Mouse (Mus musculus) liver, embryonic 15.5 days (tissue): ENCODE measurements around the gene Vmn1r2. TPM values are rescaled to one million over a fixed set of nuclear protein-coding genes. Genes with fewer than 3 reads are reported as not detected.
"Not testable (repeated sequence)": the region's sequence is repeated elsewhere in the genome, so short reads cannot be mapped to it uniquely, and the experiment has no call there.

ENCODE experiments used
- ATAC-seq: fragments of 200-750 bp; cut with Nextera tagmentation; 2 replicates; pipeline ENCODE4 v1.8.0; 2017; ENCODE audit warnings: moderate number of reproducible peaks, mild to moderate bottlenecking, moderate library complexity; ENCODE audit not compliant: insufficient read depth
- H3K27ac ChIP-seq: fragments of 300-500 bp; sonication (generic); replicated peaks from 2 replicates; pipeline ENCODE4 v1.5.1; 2015; ENCODE audit warnings: mild to moderate bottlenecking, inconsistent platforms
- H3K27me3 ChIP-seq: fragments of 300-500 bp; sonication (generic); 2 replicates; pipeline ENCODE4 v1.6.1; 2015; ENCODE audit warnings: mild to moderate bottlenecking, inconsistent platforms
- H3K36me3 ChIP-seq: fragments of 300-500 bp; sonication (generic); replicated peaks from 2 replicates; pipeline ENCODE4 v1.6.1; 2015; ENCODE audit warnings: moderate library complexity, mild to moderate bottlenecking, inconsistent platforms
- H3K4me1 ChIP-seq: fragments of 300-500 bp; sonication (generic); replicated peaks from 2 replicates; pipeline ENCODE4 v1.6.1; 2015; ENCODE audit warnings: inconsistent platforms
- H3K4me2 ChIP-seq: fragments of 300-500 bp; sonication (generic); 2 replicates; pipeline ENCODE4 v1.6.1; 2015; ENCODE audit warnings: moderate library complexity, mild to moderate bottlenecking, inconsistent platforms
- H3K4me3 ChIP-seq: fragments of 300-500 bp; sonication (generic); replicated peaks from 2 replicates; pipeline ENCODE4 v1.5.1; 2015; ENCODE audit warnings: mild to moderate bottlenecking, inconsistent platforms
- H3K9ac ChIP-seq: fragments of 300-500 bp; sonication (generic); 2 replicates; pipeline ENCODE4 v1.6.1; 2015; ENCODE audit warnings: moderate library complexity, mild to moderate bottlenecking, inconsistent platforms
- H3K9me3 ChIP-seq: fragments of 300-500 bp; sonication (generic); replicated peaks from 2 replicates; pipeline ENCODE4 v1.6.1; 2016; ENCODE audit warnings: inconsistent platforms
- WGBS: fragments of 180-500 bp; shearing (Covaris S2); methylation state at CpG from one replicate; pipeline ENCODE4 v1.1.7; 2015; ENCODE audit warnings: mixed read lengths; ENCODE audit not compliant: insufficient replicate concordance; 5-methylcytosine and 5-hydroxymethylcytosine counted together
- polyA plus RNA-seq: library from polyadenylated mRNA; unstranded; fragments of >200 nt; fragmentation: Nextera tagmentation; extraction: Ambion mirVana; gene quantifications from 2 replicates; pipeline ENCODE4 v1.2.1, GENCODE M21; 2015

The Vmn1r2 gene
- polyA plus RNA-seq, 1 experiment from 2014 or later: not detected

DNA sequence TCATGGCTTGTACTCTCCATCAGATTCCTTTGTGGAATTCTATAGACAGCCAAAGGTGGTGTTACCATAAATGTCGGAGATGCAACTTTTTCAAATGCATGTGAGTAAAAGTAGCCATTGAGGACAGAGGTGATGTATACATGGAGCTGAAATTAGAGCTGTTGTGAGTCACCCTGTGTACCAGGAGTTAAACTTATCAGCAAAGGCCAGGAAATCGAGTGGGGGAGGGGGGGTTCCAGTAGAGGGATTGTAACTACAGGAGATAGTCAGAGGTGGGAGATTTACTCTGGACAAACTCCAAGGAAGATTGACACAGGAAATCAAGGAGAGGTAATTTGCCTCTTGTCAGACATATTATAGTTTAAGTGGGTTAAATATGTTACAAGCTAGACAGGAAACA is 49.3 kb downstream of the Vmn1r2 start:
- H3K4me2 ChIP-seq, ATAC-seq, H3K4me1 ChIP-seq, H3K9ac ChIP-seq, H3K4me3 ChIP-seq, H3K9me3 ChIP-seq, H3K27me3 ChIP-seq, H3K36me3 ChIP-seq, H3K27ac ChIP-seq: not testable (repeated sequence)
- 32% methylated on average over 2 of the region's 2 CpGs for WGBS

Other genes with a start within 250 kb of the Vmn1r2 start
- gene Vmn1r3, start 18.0 kb downstream of the Vmn1r2 start, polyA plus RNA-seq: not detected in 2 replicates